Mouse (Mus musculus): ENCODE measurements around the gene Prps2.
"Not testable (repeated sequence)": the region's sequence is repeated elsewhere in the genome, so short reads cannot be mapped to it uniquely, and the experiment has no call there.

Gene Prps2

GRCm38 (mm10) chrX:167323742-167324141 lies 58.8 kb downstream of the Prps2 start:
- no peak for DNase-seq (ENCODE audit: low spot score in 2 of 2)

GRCm38 (mm10) chrX:167321233-167321806 lies 61.2 kb downstream of the Prps2 start:
- DNase-seq (ENCODE audit: low spot score in 2 of 2) = no peak

GRCm38 (mm10) chrX:167318819-167319396 lies 63.6 kb downstream of the Prps2 start:
- no peak for DNase-seq (ENCODE audit: low spot score in 2 of 2)

- DNase-seq (ENCODE audit: low spot score in 2 of 2) = no peak
These were observed 66.8 kb downstream of the Prps2 start for GRCm38 (mm10) chrX:167315766-167316165.

GRCm38 (mm10) chrX:167315093-167315726 lies 67.3 kb downstream of the Prps2 start:
- DNase-seq (ENCODE audit: low spot score in 2 of 2) = no peak

GRCm38 (mm10) chrX:167302061-167302460 lies 80.5 kb downstream of the Prps2 start:
- DNase-seq (ENCODE audit: low spot score in 2 of 2) = not testable (repeated sequence)
